Mouse (Mus musculus): ENCODE data around the gene Mgat5.

DNA sequence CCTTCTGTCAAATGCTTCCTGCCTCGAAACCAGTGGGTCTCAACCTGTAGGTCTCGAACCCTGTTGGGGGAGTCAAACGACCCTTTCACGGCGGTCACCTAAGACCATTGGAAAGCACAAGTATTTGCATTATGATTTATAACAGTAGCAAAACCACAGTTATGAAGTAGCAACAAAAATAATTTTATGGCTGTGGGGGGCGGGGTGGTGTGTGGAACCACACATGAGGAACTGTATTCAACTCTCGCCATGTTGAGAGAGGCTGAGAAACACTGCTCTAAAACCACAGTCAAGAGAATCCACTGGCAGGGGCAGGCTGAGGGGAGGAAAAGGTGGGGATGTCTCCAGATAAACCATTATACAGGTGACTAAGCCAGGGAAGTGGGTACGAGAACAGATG is 308.3 kb downstream of the Mgat5 start:
- TF ChIP-seq CTCF (IDR thresholded peaks at IDR 0.05; ENCODE audit: extremely low read depth, insufficient read length, insufficient replicate concordance, low read depth, low read length) (no peak), POLR2A (IDR thresholded peaks at IDR 0.05; ENCODE audit: low read depth, low read length) (no peak)

All from small intestine, adult 2 months (tissue).